Mouse (Mus musculus) liver, postnatal 0 days (tissue): ENCODE data around the gene Calcr. TPM values are rescaled to one million over a fixed set of nuclear protein-coding genes. Genes with fewer than 3 reads are reported as not detected.
"Not testable (repeated sequence)": the region's sequence is repeated elsewhere in the genome, so short reads cannot be mapped to it uniquely, and the experiment has no call there.

Experiments used
- ATAC-seq: fragments of 200-750 bp; cut with Nextera tagmentation; 2 replicates; pipeline ENCODE4 v1.8.0; 2017; ENCODE audit warnings: mild to moderate bottlenecking, moderate library complexity
- DNase-seq: peaks from one replicate; pipeline ENCODE4 v3.0.0-alpha.2; 2016
- H3K27ac ChIP-seq: fragments of 300-500 bp; sonication (generic); 2 replicates; pipeline ENCODE4 v1.5.1; 2014; ENCODE audit warnings: antibody characterized with exemption, moderate library complexity, mild to moderate bottlenecking, low read depth
- H3K27me3 ChIP-seq: fragments of 300-500 bp; sonication (generic); 2 replicates; pipeline ENCODE4 v1.6.1; 2014; ENCODE audit warnings: low read length, control low read depth, mixed read lengths; ENCODE audit not compliant: insufficient read depth
- H3K36me3 ChIP-seq: fragments of 300-500 bp; sonication (generic); replicated peaks from 2 replicates; pipeline ENCODE4 v1.6.1; 2014; ENCODE audit warnings: mild to moderate bottlenecking, control low read depth, low read length, moderate library complexity, mixed read lengths; ENCODE audit not compliant: insufficient read depth
- H3K4me1 ChIP-seq: fragments of 300-500 bp; sonication (generic); 2 replicates; pipeline ENCODE4 v1.6.1; 2014; ENCODE audit warnings: antibody characterized with exemption, mild to moderate bottlenecking, control low read depth; ENCODE audit not compliant: insufficient read depth
- H3K4me2 ChIP-seq: fragments of 300-500 bp; sonication (generic); 2 replicates; pipeline ENCODE4 v1.6.1; 2014; ENCODE audit warnings: low read depth, mild to moderate bottlenecking, low read length, moderate library complexity, mixed read lengths
- H3K4me3 ChIP-seq: fragments of 300-500 bp; sonication (generic); 2 replicates; pipeline ENCODE4 v1.5.1; 2014; ENCODE audit warnings: low read depth, low read length
- H3K9ac ChIP-seq: fragments of 300-500 bp; sonication (generic); replicated peaks from 2 replicates; pipeline ENCODE4 v1.6.1; 2014; ENCODE audit warnings: mild to moderate bottlenecking, moderate library complexity
- H3K9me3 ChIP-seq: fragments of 300-500 bp; sonication (generic); 2 replicates; pipeline ENCODE4 v1.6.1; 2016; ENCODE audit warnings: mild to moderate bottlenecking, control low read depth, low read length, mixed read lengths
- CTCF ChIP-seq: sonication (generic); IDR thresholded peaks from 2 replicates; pipeline ENCODE4 v1.5.1; 2016; ENCODE audit warnings: antibody characterized with exemption, low read depth
- EP300 ChIP-seq: IDR thresholded peaks from 2 replicates; pipeline ENCODE4 v1.6.1; 2016; ENCODE audit warnings: antibody characterized with exemption, low read depth, mild to moderate bottlenecking
- WGBS: fragments of 180-500 bp; shearing (Covaris S2); extraction: QIAGEN DNeasy Blood & Tissue Kit; methylation state at CpG from one replicate; pipeline ENCODE4 v1.1.7; 2014; ENCODE audit not compliant: insufficient replicate concordance; 5-methylcytosine and 5-hydroxymethylcytosine counted together
- polyA plus RNA-seq: library from polyadenylated mRNA; unstranded; fragments of >200 nt; fragmentation: Nextera tagmentation; extraction: Ambion mirVana; gene quantifications from 2 replicates; pipeline ENCODE4 v1.2.1, GENCODE M21; 2015

The Calcr gene
- polyA plus RNA-seq, 1 experiment from 2014 or later, result not detected

DNA sequence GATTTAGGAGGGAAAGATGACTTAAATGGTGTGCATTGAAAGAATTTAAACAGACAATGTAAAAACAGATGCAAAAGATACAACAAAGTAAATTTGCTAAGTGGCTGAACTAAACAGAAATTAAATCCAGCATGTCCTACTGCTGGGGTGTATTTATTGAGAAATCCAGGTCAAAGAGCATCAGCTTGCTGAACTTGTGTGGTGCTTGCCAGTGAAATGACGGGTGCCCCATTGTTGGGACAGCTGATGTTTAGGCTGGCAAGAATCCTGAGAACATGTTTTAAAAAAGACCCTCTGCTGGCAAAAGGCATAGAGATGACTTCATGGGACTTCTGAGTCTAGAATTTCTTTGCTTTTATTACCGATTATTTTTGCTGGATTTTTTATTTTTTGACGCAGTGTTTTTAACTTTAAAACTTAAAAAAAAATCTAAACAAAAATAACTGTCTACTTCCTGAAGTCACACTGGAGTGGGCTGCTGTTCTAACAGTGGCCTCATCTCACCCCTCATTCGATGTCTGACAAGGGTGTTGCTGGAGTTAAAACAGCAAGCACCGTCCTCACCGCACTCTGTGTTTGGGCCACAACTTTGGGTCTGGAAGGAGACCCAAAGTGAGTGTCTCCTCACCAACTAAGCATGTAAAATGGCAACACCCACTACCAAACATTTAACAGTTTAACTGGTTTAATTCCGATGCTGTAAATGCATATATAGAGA is 22.4 kb downstream of the Calcr start:
- Histone ChIP-seq H3K4me2 (no peak overlapping the region), H3K36me3 (no peaks in the 10 kb centered on the region), H3K9ac (no peak overlapping the region), H3K4me3 (no peak overlapping the region), H3K9me3 (no peaks in the 10 kb centered on the region), H3K27ac (no peak overlapping the region), H3K27me3 (no peaks in the 10 kb centered on the region), H3K4me1 (no peaks in the 10 kb centered on the region)
- ATAC-seq, result peak; percentile 75; the same call in 1 of the 2 replicates
- TF ChIP-seq CTCF, result no peak
- no peak for TF ChIP-seq EP300
- peak; percentile 20 for DNase-seq
- 70% methylated on average over 7 of the region's 7 CpGs for WGBS

DNA sequence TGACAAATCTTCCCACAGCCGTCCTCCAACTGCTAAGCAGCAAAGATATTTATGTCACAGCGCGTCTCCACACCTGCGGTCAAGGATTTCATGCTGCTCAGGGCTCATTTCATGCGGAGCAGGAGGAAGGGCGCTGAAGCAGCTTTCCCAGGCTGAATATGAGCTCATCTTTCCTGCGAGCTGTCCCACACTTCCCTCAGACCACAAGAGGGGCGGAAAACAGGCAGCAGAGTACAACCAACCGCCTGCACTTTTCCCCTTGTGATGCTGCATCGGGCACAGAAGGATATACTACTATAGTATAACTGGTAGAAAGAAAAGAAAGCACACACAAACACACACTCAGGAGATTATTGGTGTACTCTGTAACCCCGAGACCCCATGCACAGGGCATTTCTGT is 23.2 kb downstream of the Calcr start:
- Histone ChIP-seq H3K9me3 (no peaks in the 10 kb centered on the region), H3K4me3 (no peak overlapping the region), H3K27me3 (no peaks in the 10 kb centered on the region), H3K36me3 (no peaks in the 10 kb centered on the region), H3K9ac (no peak overlapping the region), H3K4me2 (no peak overlapping the region), H3K27ac (no peak overlapping the region), H3K4me1 (no peaks in the 10 kb centered on the region)
- no peak for TF ChIP-seq EP300
- TF ChIP-seq CTCF, result no peak
- ATAC-seq (no peak), DNase-seq (no peak)
- WGBS, result 36% methylated on average over 11 of the region's 11 CpGs

DNA sequence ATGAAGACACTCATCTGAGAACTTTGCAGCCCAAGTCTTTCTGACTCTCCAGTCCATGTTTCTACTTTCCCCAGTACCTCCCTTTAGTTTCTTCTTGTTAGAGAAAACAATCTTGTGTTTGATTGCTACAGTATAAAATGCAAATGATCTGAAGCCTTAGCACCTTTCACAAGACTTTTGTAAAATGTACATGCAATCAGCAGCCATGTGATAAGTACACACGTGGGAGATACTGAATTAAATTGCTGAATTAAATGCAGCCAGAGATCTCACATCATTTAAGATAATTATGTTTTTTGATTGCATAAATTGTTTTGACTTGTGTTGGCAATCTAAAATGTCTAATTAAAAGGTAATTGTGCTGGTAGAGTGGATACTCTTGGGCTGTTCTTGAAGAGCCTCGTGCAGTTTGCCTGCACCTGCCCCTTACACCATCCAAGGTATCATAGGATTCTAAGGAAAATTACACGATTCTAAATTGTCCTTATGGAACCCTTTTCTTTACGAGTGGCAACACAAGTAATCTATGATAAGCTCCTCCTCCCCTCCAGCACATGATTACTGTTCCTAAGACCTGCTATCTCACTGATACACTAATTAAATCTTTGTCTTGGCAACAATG is 34.2 kb downstream of the Calcr start:
- Histone ChIP-seq H3K4me3 (no peak overlapping the region), H3K36me3 (no peaks in the 10 kb centered on the region), H3K4me1 (no peaks in the 10 kb centered on the region), H3K27me3 (no peaks in the 10 kb centered on the region), H3K4me2 (no peak overlapping the region), H3K9me3 (no peaks in the 10 kb centered on the region), H3K27ac (no peak overlapping the region), H3K9ac (no peak overlapping the region)
- 63% methylated on average over 4 of the region's 4 CpGs for WGBS
- no peak for ATAC-seq
- TF ChIP-seq EP300 (no peak), CTCF (no peak)
- DNase-seq, result no peak

DNA sequence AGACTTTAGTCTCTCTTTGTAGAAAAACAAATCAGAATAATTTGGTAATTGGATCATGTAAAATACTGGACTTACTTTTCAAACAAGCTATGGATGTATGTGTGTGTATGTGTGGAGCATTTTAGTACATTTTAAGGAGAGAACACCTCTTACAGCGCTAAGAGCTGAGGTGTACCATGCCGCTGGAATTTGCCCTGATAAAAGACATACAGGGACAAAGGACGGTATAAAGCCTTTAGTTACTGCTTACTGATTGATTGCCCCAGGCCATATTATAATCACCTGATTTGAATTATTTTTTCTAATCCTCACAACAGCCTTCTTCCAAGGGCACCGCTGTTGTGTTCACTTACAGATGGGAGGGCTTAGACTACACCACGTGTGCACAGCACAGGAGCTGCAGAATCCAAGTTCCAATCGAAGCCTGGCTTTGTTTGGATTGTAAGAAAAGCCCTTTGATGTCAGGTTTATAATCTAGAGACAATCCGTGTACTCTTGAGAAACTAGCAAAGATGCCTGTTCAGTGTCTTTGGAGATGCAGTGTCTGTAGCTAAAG is 76.3 kb downstream of the Calcr start:
- Histone ChIP-seq H3K36me3 (no peaks in the 10 kb centered on the region), H3K9ac (no peak overlapping the region), H3K4me1 (no peaks in the 10 kb centered on the region), H3K4me2 (no peak overlapping the region), H3K27me3 (no peaks in the 10 kb centered on the region), H3K27ac (no peak overlapping the region), H3K4me3 (no peak overlapping the region), H3K9me3 (no peaks in the 10 kb centered on the region)
- ATAC-seq, result no peak
- DNase-seq, result no peak
- TF ChIP-seq CTCF (no peak), EP300 (no peak)
- WGBS, result 72% methylated on average over 7 of the region's 7 CpGs

DNA sequence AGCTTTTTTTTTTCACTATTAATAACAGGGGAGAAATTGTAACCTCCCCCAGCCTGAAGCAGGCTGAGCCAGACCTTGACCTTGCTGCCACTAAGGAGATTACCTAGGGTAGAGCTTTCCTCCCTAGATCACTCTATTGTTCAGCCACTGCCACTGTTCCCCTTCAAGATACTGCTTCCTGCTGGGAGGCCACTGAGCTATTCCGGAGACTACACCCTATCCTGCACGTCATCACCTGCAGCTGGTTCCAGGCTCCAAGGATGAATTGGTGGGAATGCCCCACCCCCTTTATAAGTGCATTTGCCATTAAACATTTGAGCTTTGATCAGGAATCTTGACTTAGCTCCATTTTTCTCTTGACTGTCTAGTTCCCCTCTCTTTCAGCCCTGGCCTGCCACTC is 86.2 kb downstream of the Calcr start:
- not testable (repeated sequence) for H3K4me2 ChIP-seq, H3K4me3 ChIP-seq, DNase-seq, H3K9ac ChIP-seq, H3K4me1 ChIP-seq, H3K9me3 ChIP-seq, ATAC-seq, H3K36me3 ChIP-seq, H3K27ac ChIP-seq, H3K27me3 ChIP-seq
- 48% methylated on average over 2 of the region's 2 CpGs for WGBS

DNA sequence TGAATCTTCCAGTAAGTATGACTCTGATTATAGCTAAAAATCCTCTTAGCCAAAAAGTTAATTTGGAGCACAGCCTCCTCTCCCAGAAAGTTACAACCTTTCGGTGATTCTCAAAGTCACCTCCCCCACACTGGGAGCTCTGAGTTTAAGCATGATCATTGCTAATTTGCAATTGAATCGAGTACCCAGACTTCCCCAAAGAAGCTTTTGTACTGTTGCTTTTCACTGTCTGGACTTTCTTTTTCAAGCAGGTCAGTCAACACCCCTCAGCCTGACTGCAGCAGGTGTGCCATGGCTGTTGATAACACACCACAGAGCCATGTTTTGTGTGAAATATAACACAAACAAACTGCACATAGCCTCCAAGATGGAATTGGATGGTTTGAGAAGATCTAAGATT is 86.7 kb downstream of the Calcr start:
- no peak for TF ChIP-seq CTCF
- TF ChIP-seq EP300, result no peak
- H3K9me3 ChIP-seq, result no peaks in the 10 kb centered on the region
- no peak overlapping the region for H3K27ac ChIP-seq
- no peak overlapping the region for H3K9ac ChIP-seq
- H3K36me3 ChIP-seq, result no peaks in the 10 kb centered on the region
- no peak overlapping the region for H3K4me2 ChIP-seq
- H3K4me1 ChIP-seq, result no peaks in the 10 kb centered on the region
- ATAC-seq (no peak), DNase-seq (no peak)
- no peaks in the 10 kb centered on the region for H3K27me3 ChIP-seq
- WGBS, result 64% methylated on average over 2 of the region's 2 CpGs
- no peak overlapping the region for H3K4me3 ChIP-seq

DNA sequence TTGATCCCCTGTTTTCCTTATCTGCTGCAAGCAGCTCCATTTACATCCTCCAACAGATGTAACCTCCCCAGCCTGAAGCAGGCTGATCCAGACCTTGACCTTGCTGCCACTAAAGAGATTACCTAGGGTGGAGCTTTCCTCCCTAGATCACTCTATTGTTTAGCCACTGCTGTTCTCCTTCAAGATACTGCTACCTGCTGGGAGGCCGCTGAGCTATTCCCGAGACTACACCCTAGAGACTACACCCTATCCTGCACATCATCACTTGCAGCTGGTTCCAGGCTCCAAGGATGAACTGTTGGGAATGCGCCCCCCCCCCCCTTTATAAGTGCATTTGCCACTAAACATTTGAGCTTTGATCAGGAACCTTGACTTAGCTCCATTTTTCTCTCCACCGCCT is 92.6 kb downstream of the Calcr start:
- H3K9me3 ChIP-seq, H3K27me3 ChIP-seq, H3K9ac ChIP-seq, H3K4me1 ChIP-seq, H3K27ac ChIP-seq, H3K4me2 ChIP-seq, ATAC-seq, H3K4me3 ChIP-seq, H3K36me3 ChIP-seq, DNase-seq: not testable (repeated sequence)
- 84% methylated on average over 4 of the region's 4 CpGs for WGBS
